21 mouse cellular contexts compared by ENCODE assay signal in genomic region chr6:88056866-88057265, GRCm38 (mm10). TPM values are rescaled to one million over a fixed set of nuclear protein-coding genes. Genes with fewer than 3 reads are reported as not detected.
DNase-seq lines count a peak whose midpoint lies in the region; ATAC-seq and TF ChIP-seq lines count a peak whose summit lies in the region.
"Had no signal": no experiment of that assay in that cellular context is flagged by ENCODE, and none has a peak within 500 bp of the region (broad histone marks: within the 10 kb centered on the region; RNA-seq: fewer than 3 reads in every experiment).

No protein-coding gene starts in this region.

- no peaks in the 10 kb centered on the region for H3K36me3 ChIP-seq in myocyte (ENCODE audit: control insufficient read depth, insufficient read depth)
- H3K36me3 ChIP-seq in hindbrain, embryonic 14.5 days (replicated peaks; ENCODE audit: control insufficient read depth, insufficient read depth) = no peaks in the 10 kb centered on the region
- H3K36me3 ChIP-seq: heart, embryonic 10.5 days; hindbrain, embryonic 10.5 days; limb, embryonic 15.5 days; midbrain, embryonic 15.5 days; neural tube, embryonic 15.5 days had no signal

- in situ Hi-C loops in Patski (cut with MboI; ENCODE audit: low pct_unique_long_range_greater_than_20kb) = no loop called here

- no peak overlapping the region for H3K9ac ChIP-seq in hindbrain, embryonic 14.5 days
- H3K9ac ChIP-seq: forebrain, embryonic 13.5 days; limb, embryonic 15.5 days; midbrain, embryonic 15.5 days; neural tube, embryonic 15.5 days had no signal

- H3K27me3 ChIP-seq in Patski = no peaks in the 10 kb centered on the region
- H3K27me3 ChIP-seq in myocyte (ENCODE audit: control insufficient read depth, insufficient read depth, insufficient read length) = no peaks in the 10 kb centered on the region
- H3K27me3 ChIP-seq in hindbrain, embryonic 14.5 days (ENCODE audit: control insufficient read depth, insufficient read depth, low read length) = 0 out of 2 replicates have a peak, but pooled peaks cover 8% of the 10 kb centered on the region
- H3K27me3 ChIP-seq: limb, embryonic 15.5 days; midbrain, embryonic 15.5 days had no signal

- POLR2A ChIA-PET in Patski (lab: Charles Lee) = interaction anchor here (1.0 kb wide), 1 partner anchor 11 kb away, joined by 3 read pairs; the partner anchor contains the start of gene Rab7

- H3K4me1 ChIP-seq in hindbrain, embryonic 14.5 days (replicated peaks; ENCODE audit: control insufficient read depth, insufficient read depth, low read length) = no peaks in the 10 kb centered on the region
- H3K4me1 ChIP-seq: forebrain, embryonic 13.5 days; heart, embryonic 10.5 days; hindbrain, embryonic 10.5 days; limb, embryonic 15.5 days; midbrain, embryonic 15.5 days; neural tube, embryonic 15.5 days had no signal

- H3K4me3 ChIP-seq in left cerebral cortex, adult 2 months = no peak overlapping the region
- no peak overlapping the region for H3K4me3 ChIP-seq in myocyte
- H3K4me3 ChIP-seq in hindbrain, embryonic 14.5 days (replicated peaks; ENCODE audit: low read length) = no peak overlapping the region
- H3K4me3 ChIP-seq: erythroblast, embryonic 14.5 days; forebrain, embryonic 13.5 days; gastrocnemius, adult 2 months; heart, embryonic 10.5 days; hindbrain, embryonic 10.5 days; limb, embryonic 15.5 days; midbrain, embryonic 15.5 days; neural tube, embryonic 15.5 days had no signal

- no peaks in the 10 kb centered on the region for H3K9me3 ChIP-seq in hindbrain, embryonic 14.5 days (ENCODE audit: control insufficient read depth, low read length)
- H3K9me3 ChIP-seq: forebrain, embryonic 13.5 days; heart, embryonic 10.5 days; hindbrain, embryonic 10.5 days; limb, embryonic 15.5 days; midbrain, embryonic 15.5 days; neural tube, embryonic 15.5 days had no signal

- intact Hi-C loops in left cerebral cortex, adult 2 months (cut with DNase I) = no loop called here
- intact Hi-C loops in left cerebral cortex, postnatal 14 days (cut with DNase I) = no loop called here

- H3ac ChIP-seq in myocyte (ENCODE audit: control insufficient read depth, insufficient read length) = no peak overlapping the region

- DNase-seq in left cerebral cortex, adult 2 months (ENCODE audit: extremely low spot score in 1 of 2, low spot score in 2 of 2) = peak; percentile 24 to 42
- no peak for DNase-seq in left cerebral cortex, postnatal 14 days (ENCODE audit: low spot score in 2 of 2)
- DNase-seq in 3T3-L1 (ENCODE audit: low read depth, low spot score) (peak; percentile 88), Patski (ENCODE audit: low read depth, low spot score) (peak; percentile 42)
- DNase-seq in adrenal gland, adult 18-20 months (ENCODE audit: low spot score in 2 of 2) = no peak
- DNase-seq in hindbrain, embryonic 14.5 days (ENCODE audit: low spot score) = no peak
- DNase-seq: cerebellum, adult 9-11 months; gastrocnemius, adult 2 months; kidney, adult 18-20 months; kidney, postnatal 14 days; lung, postnatal 14 days; thymus, adult 18-20 months; thymus, postnatal 4 days had no signal

- H3K4me2 ChIP-seq in myocyte (ENCODE audit: low read depth) = peak overlapping the region; percentile 75
- H3K4me2 ChIP-seq in hindbrain, embryonic 14.5 days (replicated peaks) = no peak overlapping the region
- H3K4me2 ChIP-seq: forebrain, embryonic 13.5 days; limb, embryonic 15.5 days; midbrain, embryonic 15.5 days; neural tube, embryonic 15.5 days had no signal

- ATAC-seq in Patski = no peak
- no peak for ATAC-seq in hindbrain, embryonic 14.5 days (ENCODE audit: low FRiP score)
- ATAC-seq: forebrain, embryonic 13.5 days; midbrain, embryonic 15.5 days had no signal

- TF ChIP-seq POLR2A in myocyte (IDR thresholded peaks at IDR 0.05; ENCODE audit: insufficient read length, low read depth) = no peak

- CTCF ChIA-PET in Patski (lab: Charles Lee) = no interaction called here

- 89% methylated on average over 5 of the region's 5 CpGs for WGBS in hindbrain, embryonic 14.5 days

- no peaks in the 10 kb centered on the region for H3K79me2 ChIP-seq in myocyte (ENCODE audit: control insufficient read depth, insufficient read depth)

- TF ChIP-seq CTCF in left cerebral cortex, adult 2 months (IDR thresholded peaks at IDR 0.05) = no peak
- TF ChIP-seq CTCF in Patski (IDR thresholded peaks at IDR 0.05) = no peak

- H3K27ac ChIP-seq in left cerebral cortex, adult 2 months = peak overlapping the region; percentile 21; the same call in 1 of the 2 replicates
- H3K27ac ChIP-seq in hindbrain, embryonic 14.5 days = no peak overlapping the region
- H3K27ac ChIP-seq: forebrain, embryonic 13.5 days; gastrocnemius, adult 2 months; heart, embryonic 10.5 days; hindbrain, embryonic 10.5 days; limb, embryonic 15.5 days; midbrain, embryonic 15.5 days; neural tube, embryonic 15.5 days had no signal

TF ChIP-seq in myocyte, 11 proteins besides CTCF, POLR2A, EP300 and RAD21:
- no peak for TF ChIP-seq MYOD1 (IDR thresholded peaks at IDR 0.05; ENCODE audit: control insufficient read depth in 1 of 3, insufficient read length in 2 of 3, low read depth in 2 of 3)
- no peak for TF ChIP-seq TCF12 (IDR thresholded peaks at IDR 0.05; ENCODE audit: insufficient read depth, poor library complexity, severe bottlenecking)
- TF ChIP-seq SRF (IDR thresholded peaks at IDR 0.05; ENCODE audit: control insufficient read depth, insufficient read length, low read depth) = no peak
- no peak for TF ChIP-seq CEBPB (IDR thresholded peaks at IDR 0.05; ENCODE audit: insufficient read depth, poor library complexity, severe bottlenecking)
- TF ChIP-seq USF1 (IDR thresholded peaks at IDR 0.05; ENCODE audit: low read depth) = no peak
- no peak for TF ChIP-seq TCF3 (IDR thresholded peaks at IDR 0.05; ENCODE audit: insufficient read length, low read depth)
- no peak for TF ChIP-seq E2F4 (IDR thresholded peaks at IDR 0.05; ENCODE audit: insufficient read depth)
- TF ChIP-seq MYOG (IDR thresholded peaks at IDR 0.05; ENCODE audit: control insufficient read depth in 1 of 3, insufficient read depth in 1 of 3, insufficient read length in 2 of 3, low read depth in 2 of 3) = no peak

RNA-seq across cellular contexts. Expression of gene Rab7, which starts 11.8 kb away (rescaled TPM):
- 100 to 1,000 TPM; 314 to 317 TPM for total RNA-seq in left cerebral cortex, adult 2 months (2021)
- 100 to 1,000 TPM; 319 to 329 TPM for total RNA-seq in left cerebral cortex, postnatal 14 days (2021)
- 345 TPM for polyA plus RNA-seq in Patski (2021)
- polyA plus RNA-seq in myocyte (2012; fragmentation: generic; extraction: Trizol) = 181 TPM
- total RNA-seq in adrenal gland, adult 18-20 months (2021) = 100 to 1,000 TPM; 295 to 343 TPM
- 377 and 427 TPM in 2 replicates for polyA plus RNA-seq in hindbrain, embryonic 14.5 days (2014; fragmentation: Nextera tagmentation; extraction: Ambion mirVana)

RNA-seq across cellular contexts. Expression of gene Rpn1, which starts 27.4 kb away (rescaled TPM):
- 100 to 1,000 TPM; 172 to 184 TPM for total RNA-seq in left cerebral cortex, adult 2 months (2021)
- total RNA-seq in left cerebral cortex, postnatal 14 days (2021) = 100 to 1,000 TPM; 166 to 168 TPM
- 218 TPM for polyA plus RNA-seq in Patski (2021)
- 128 TPM for polyA plus RNA-seq in myocyte (2012; fragmentation: generic; extraction: Trizol)
- total RNA-seq in adrenal gland, adult 18-20 months (2021) = 100 to 1,000 TPM; 222 to 247 TPM
- 301 and 339 TPM in 2 replicates for polyA plus RNA-seq in hindbrain, embryonic 14.5 days (2014; fragmentation: Nextera tagmentation; extraction: Ambion mirVana)

Comparison
In these comparisons a context has a peak if more than half of its experiments do, and no peak if none do; other contexts are left out.
1. DNase-seq: peak in left cerebral cortex, adult 2 months (2 of 2), 3T3-L1 (single experiment) and Patski (single experiment); none in left cerebral cortex, postnatal 14 days (0 of 2), adrenal gland, adult 18-20 months (0 of 2) and hindbrain, embryonic 14.5 days (single experiment).